Mouse (Mus musculus) intestine, embryonic 16.5 days (tissue): ENCODE measurements at regions not wholly inside any gene's neighbourhood (a gene's known extent, or its start where the extent isn't known, plus 50 kb on each side); places are given as distances from the start of the nearest gene placed in this dataset.

ENCODE experiments used
- ATAC-seq: fragments of 200-750 bp; cut with Nextera tagmentation; 2 replicates; pipeline ENCODE4 v1.8.0; 2017; ENCODE audit warnings: moderate TSS enrichment, moderate library complexity
- H3K27ac ChIP-seq: fragments of 300-500 bp; sonication (generic); 2 replicates; pipeline ENCODE4 v1.5.1; 2014; ENCODE audit warnings: mild to moderate bottlenecking, low read length
- H3K27me3 ChIP-seq: fragments of 300-500 bp; sonication (generic); replicated peaks from 2 replicates; pipeline ENCODE4 v1.6.1; 2014; ENCODE audit warnings: low read length, control low read depth, mixed read lengths; ENCODE audit not compliant: control insufficient read depth, insufficient read depth
- H3K36me3 ChIP-seq: fragments of 300-500 bp; sonication (generic); 2 replicates; pipeline ENCODE4 v1.6.1; 2014; ENCODE audit warnings: low read length, control low read depth; ENCODE audit not compliant: control insufficient read depth, insufficient read depth
- H3K4me1 ChIP-seq: fragments of 300-500 bp; sonication (generic); 2 replicates; pipeline ENCODE4 v1.6.1; 2014; ENCODE audit warnings: low read length, control low read depth, mixed read lengths; ENCODE audit not compliant: control insufficient read depth, insufficient read depth
- H3K4me2 ChIP-seq: fragments of 300-500 bp; sonication (generic); 2 replicates; pipeline ENCODE4 v1.6.1; 2014; ENCODE audit warnings: low read depth, low read length, control low read depth
- H3K4me3 ChIP-seq: fragments of 300-500 bp; sonication (generic); 2 replicates; pipeline ENCODE4 v1.5.1; 2014; ENCODE audit warnings: mild to moderate bottlenecking, low read length
- H3K9ac ChIP-seq: fragments of 300-500 bp; sonication (generic); 2 replicates; pipeline ENCODE4 v1.6.1; 2014; ENCODE audit warnings: low read depth, low read length
- H3K9me3 ChIP-seq: fragments of 300-500 bp; sonication (generic); 2 replicates; pipeline ENCODE4 v1.6.1; 2016; ENCODE audit warnings: low read length, control low read depth; ENCODE audit not compliant: control insufficient read depth
- WGBS: fragments of 180-500 bp; shearing (Covaris S2); extraction: QIAGEN DNeasy Blood & Tissue Kit; methylation state at CpG from one replicate; pipeline ENCODE4 v1.1.7; 2014; 5-methylcytosine and 5-hydroxymethylcytosine counted together

DNA sequence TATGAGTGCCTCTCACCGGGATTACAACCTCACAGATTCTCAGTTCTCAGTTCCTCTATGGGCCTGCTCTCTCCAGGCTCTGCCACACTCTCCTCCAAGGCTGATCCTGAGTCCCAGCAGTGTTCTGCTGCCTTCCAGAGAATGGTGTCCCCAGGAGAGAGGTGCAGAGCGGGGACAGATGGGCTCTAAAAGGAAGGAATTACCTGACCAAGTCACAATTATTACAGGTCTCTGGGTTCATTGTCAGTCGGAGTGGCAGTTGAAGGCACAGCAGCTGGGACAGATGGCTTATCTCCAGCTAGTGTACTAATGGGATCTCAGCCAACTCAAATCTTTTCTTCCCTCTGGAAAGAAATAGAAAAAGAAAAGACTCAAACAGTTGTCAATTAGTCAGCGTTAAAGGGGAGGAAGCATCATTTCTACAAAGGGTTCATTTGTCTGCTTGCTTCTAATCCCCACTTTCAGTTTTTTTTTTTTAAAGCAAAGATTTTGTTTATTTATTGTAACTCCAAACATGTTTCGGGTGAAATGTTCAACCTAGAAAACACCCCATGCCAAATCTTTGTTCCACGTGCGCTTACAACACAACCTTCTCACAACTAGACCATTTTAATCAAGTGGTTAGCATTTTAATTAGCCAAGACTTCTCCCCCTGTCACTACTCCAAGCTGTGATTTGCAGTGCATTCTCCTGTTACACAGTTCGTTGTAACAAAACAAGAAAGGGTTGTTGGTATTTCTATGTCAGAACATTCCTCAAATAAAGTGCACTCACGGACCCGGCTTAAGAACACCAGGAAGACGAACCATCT lies 304.3 kb upstream of the Sox11 start:
- peaks cover 3% of the 10 kb centered on the region; the same call in 1 of the 2 replicates for H3K4me1 ChIP-seq
- H3K36me3 ChIP-seq, result no peaks in the 10 kb centered on the region
- no peak overlapping the region for H3K4me3 ChIP-seq
- H3K9me3 ChIP-seq, result no peaks in the 10 kb centered on the region
- no peak overlapping the region for H3K4me2 ChIP-seq
- no peaks in the 10 kb centered on the region for H3K27me3 ChIP-seq
- no peak overlapping the region for H3K9ac ChIP-seq
- ATAC-seq, result no peak
- no peak overlapping the region for H3K27ac ChIP-seq
- WGBS, result 60% methylated on average over 11 of the region's 11 CpGs

- H3K4me3 ChIP-seq, result no peak overlapping the region
- no peaks in the 10 kb centered on the region for H3K4me1 ChIP-seq
- H3K4me2 ChIP-seq, result no peak overlapping the region
These were observed 277.2 kb upstream of the Sox11 start for GRCm38 (mm10) chr12:27619616-27620015.

DNA sequence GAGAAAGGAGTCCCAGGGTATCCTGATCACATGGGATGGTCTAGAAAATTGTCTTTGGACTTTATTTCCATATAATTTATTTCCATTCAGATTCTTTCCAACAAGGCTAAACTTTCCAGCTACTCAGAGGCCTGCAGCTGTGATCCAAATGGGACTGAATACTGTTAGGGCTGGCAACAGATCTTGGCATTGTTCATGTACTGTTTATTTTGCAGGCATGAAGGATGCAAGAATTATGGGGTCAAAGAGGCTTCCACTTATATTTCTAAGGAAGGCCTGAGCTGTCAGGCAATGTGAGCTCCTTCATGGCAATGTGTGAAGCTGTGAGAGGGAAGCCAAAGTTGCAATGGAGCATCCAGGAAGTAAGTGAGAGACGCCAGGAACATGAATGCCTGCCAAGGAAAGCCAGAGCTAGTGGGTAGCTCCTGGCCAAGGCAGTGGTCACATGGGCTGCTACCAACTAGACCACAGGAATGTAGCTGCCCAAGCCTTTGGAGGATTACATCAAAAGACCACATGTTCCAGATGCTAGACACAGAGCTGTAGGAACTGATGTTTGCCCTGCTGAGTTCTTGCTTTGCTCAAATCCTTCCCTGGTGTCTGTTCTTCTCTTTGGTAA lies 261.8 kb upstream of the Sox11 start:
- WGBS, result 52% methylated on average over 1 of the region's 1 CpGs
- ATAC-seq, result no peak
- Histone ChIP-seq H3K27me3 (no peaks in the 10 kb centered on the region), H3K4me1 (no peaks in the 10 kb centered on the region), H3K9me3 (no peaks in the 10 kb centered on the region), H3K27ac (no peak overlapping the region; the same call in 1 of the 2 replicates), H3K36me3 (no peaks in the 10 kb centered on the region), H3K4me3 (no peak overlapping the region), H3K4me2 (no peak overlapping the region), H3K9ac (no peak overlapping the region)

More at GRCm38 (mm10) chr12:27619616-27620015, 277.2 kb upstream of the Sox11 start:
- Histone ChIP-seq H3K9me3 (no peaks in the 10 kb centered on the region), H3K27me3 (no peaks in the 10 kb centered on the region), H3K36me3 (no peaks in the 10 kb centered on the region), H3K27ac (no peak overlapping the region), H3K9ac (no peak overlapping the region)
- WGBS, result 61% methylated on average over 5 of the region's 5 CpGs
- no peak for ATAC-seq

DNA sequence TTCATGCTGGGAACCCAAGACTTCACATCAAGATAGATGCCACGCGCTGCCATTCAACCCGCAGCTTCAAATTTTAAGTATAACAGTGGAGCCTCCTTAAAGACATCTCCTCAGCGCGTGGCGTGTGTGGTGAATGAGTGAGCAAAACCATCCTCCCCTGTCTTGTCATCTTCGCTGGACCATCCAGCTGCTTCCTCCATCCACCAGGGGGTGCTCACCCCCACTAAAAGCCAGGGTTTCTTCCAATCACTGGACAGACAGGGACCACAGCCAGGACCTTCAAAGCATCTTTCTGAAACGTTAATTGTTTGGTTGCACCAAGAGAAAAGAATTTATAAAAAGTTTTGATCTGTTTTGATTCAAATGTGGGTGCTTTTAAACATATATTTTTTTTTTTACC lies 256.8 kb upstream of the Sox11 start:
- 29% methylated on average over 8 of the region's 8 CpGs for WGBS

DNA sequence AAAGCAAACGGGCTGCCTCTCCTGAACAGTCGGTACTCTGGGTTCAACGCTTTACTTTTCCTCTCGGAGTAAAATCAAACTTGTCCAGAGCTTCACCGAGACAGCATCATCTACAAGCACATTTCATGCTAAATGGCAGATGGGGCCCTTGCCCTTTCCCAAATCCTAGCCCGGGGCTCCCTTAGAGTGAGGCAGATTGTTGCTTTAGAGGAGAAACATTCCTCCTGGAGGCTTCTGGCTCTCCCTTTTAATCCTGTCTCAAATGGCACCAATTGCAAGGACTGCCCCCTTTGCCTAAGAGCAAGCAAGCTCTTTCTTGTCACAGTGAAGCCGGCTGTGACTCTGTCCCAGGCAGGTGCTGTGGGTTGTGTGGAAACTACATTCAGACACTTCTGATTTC lies 255.5 kb upstream of the Sox11 start:
- ATAC-seq, result no peak
- H3K4me1 ChIP-seq, result no peaks in the 10 kb centered on the region
- 78% methylated on average over 7 of the region's 7 CpGs for WGBS

More for the DNA sequence above, 256.8 kb upstream of the Sox11 start:
- Histone ChIP-seq H3K4me2 (no peak overlapping the region), H3K36me3 (no peaks in the 10 kb centered on the region), H3K27ac (no peak overlapping the region), H3K27me3 (no peaks in the 10 kb centered on the region), H3K4me1 (no peaks in the 10 kb centered on the region), H3K4me3 (no peak overlapping the region), H3K9ac (no peak overlapping the region), H3K9me3 (no peaks in the 10 kb centered on the region)
- ATAC-seq, result peak; percentile 46; the same call in 1 of the 2 replicates

GRCm38 (mm10) chr12:27597322-27597721 lies 254.9 kb upstream of the Sox11 start:
- Histone ChIP-seq H3K9ac (no peak overlapping the region), H3K4me1 (no peaks in the 10 kb centered on the region), H3K27ac (no peak overlapping the region), H3K9me3 (no peaks in the 10 kb centered on the region), H3K4me2 (no peak overlapping the region), H3K36me3 (no peaks in the 10 kb centered on the region), H3K4me3 (no peak overlapping the region), H3K27me3 (no peaks in the 10 kb centered on the region)
- 71% methylated on average over 3 of the region's 3 CpGs for WGBS
- no peak for ATAC-seq

More for the DNA sequence above, 255.5 kb upstream of the Sox11 start:
- Histone ChIP-seq H3K9me3 (no peaks in the 10 kb centered on the region), H3K27me3 (no peaks in the 10 kb centered on the region), H3K27ac (no peak overlapping the region), H3K4me2 (no peak overlapping the region), H3K36me3 (no peaks in the 10 kb centered on the region), H3K4me3 (no peak overlapping the region), H3K9ac (no peak overlapping the region)

GRCm38 (mm10) chr12:27595576-27595975 lies 253.2 kb upstream of the Sox11 start:
- Histone ChIP-seq H3K4me1 (no peaks in the 10 kb centered on the region), H3K9me3 (no peaks in the 10 kb centered on the region)

DNA sequence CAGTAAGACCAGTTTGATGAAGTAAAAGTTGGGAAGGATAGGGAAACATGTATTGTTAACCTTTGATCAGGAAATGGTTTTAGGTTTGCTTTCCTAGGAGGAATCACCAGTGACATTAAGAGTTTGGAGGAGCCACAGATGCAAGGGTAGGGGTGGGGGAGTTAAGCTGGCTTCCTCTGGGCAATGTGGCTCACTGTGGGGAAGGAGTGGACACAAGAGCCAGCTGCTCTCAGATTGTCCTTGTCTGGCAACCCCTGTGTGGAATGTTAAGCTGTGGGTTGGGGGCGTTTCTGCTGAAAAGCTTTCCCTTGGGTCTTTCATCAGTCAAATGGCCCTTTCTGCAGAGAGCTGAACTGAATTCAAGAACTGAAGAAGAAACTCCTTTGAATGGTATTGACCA lies 251.1 kb upstream of the Sox11 start:
- 68% methylated on average over 1 of the region's 1 CpGs for WGBS

More at GRCm38 (mm10) chr12:27595576-27595975, 253.2 kb upstream of the Sox11 start:
- Histone ChIP-seq H3K27ac (no peak overlapping the region), H3K36me3 (no peaks in the 10 kb centered on the region), H3K9ac (no peak overlapping the region), H3K4me3 (no peak overlapping the region), H3K27me3 (no peaks in the 10 kb centered on the region), H3K4me2 (no peak overlapping the region)
- 76% methylated on average over 2 of the region's 2 CpGs for WGBS
- ATAC-seq, result no peak

DNA sequence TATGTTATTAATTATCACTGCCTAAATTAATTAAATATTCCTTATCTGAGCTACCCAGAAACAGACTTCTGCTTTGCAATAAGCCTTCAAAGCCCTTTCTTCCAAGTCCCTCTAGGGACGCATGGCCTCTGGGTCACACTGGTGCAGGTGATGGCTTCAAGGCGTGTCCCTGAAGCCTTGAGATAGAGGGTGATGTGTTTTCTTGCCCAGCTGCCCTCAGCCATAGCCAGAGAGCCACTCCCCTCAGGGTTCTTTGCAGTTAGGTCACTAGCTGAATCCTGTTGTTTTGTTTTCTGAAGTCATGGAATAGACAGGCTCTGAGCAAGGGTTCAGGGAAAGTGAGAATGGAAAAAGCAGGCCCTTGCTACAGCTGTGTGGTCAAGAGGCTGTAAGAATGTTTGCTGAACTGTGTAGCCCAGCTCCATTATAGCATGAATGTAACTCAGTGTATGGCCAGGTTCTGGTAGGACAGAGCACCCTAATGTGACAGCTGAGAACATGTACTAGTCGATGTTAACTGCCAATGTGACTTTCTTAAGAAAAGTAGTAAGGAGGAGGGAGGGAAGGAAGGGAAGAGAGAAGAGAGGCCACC lies 233.8 kb upstream of the Sox11 start:
- Histone ChIP-seq H3K27me3 (no peaks in the 10 kb centered on the region), H3K9ac (no peak overlapping the region), H3K4me3 (no peak overlapping the region), H3K4me1 (no peaks in the 10 kb centered on the region), H3K9me3 (no peaks in the 10 kb centered on the region), H3K27ac (no peak overlapping the region), H3K36me3 (no peaks in the 10 kb centered on the region), H3K4me2 (no peak overlapping the region)
- 63% methylated on average over 3 of the region's 3 CpGs for WGBS
- no peak for ATAC-seq

More for the DNA sequence above, 251.1 kb upstream of the Sox11 start:
- ATAC-seq, result no peak
- H3K4me1 ChIP-seq, result no peaks in the 10 kb centered on the region
- H3K36me3 ChIP-seq, result no peaks in the 10 kb centered on the region
- H3K9ac ChIP-seq, result no peak overlapping the region
- no peak overlapping the region for H3K4me3 ChIP-seq
- no peak overlapping the region for H3K4me2 ChIP-seq
- H3K27ac ChIP-seq, result no peak overlapping the region
- H3K27me3 ChIP-seq, result no peaks in the 10 kb centered on the region
- no peaks in the 10 kb centered on the region for H3K9me3 ChIP-seq
